Mouse (Mus musculus): ENCODE data around the gene Ttc3. TPM values are rescaled to one million over a fixed set of nuclear protein-coding genes. Genes with fewer than 3 reads are reported as not detected.
"Not testable (repeated sequence)": the region's sequence is repeated elsewhere in the genome, so short reads cannot be mapped to it uniquely, and the experiment has no call there.

The Ttc3 gene
- polyA plus RNA-seq, 1 experiment from 2014 or later, result 593 TPM

- H3K4me3 ChIP-seq (replicated peaks), result no peak overlapping the region
- no peak overlapping the region for H3K4me2 ChIP-seq
- no peak overlapping the region for H3K27ac ChIP-seq
- no peaks in the 10 kb centered on the region for H3K27me3 ChIP-seq
- ATAC-seq (ENCODE audit: low FRiP score), result no peak
- H3K36me3 ChIP-seq (replicated peaks), result peaks cover 90% of the 10 kb centered on the region
- no peaks in the 10 kb centered on the region for H3K9me3 ChIP-seq
- WGBS, result 92% methylated on average over 11 of the region's 11 CpGs
- no peaks in the 10 kb centered on the region for H3K4me1 ChIP-seq
- H3K9ac ChIP-seq, result no peak overlapping the region
Measured at GRCm38 (mm10) chr16:94451545-94452488, 81.4 kb downstream of the Ttc3 start.

GRCm38 (mm10) chr16:94452768-94453167, 82.3 kb downstream of the Ttc3 start:
- ATAC-seq (ENCODE audit: low FRiP score), result no peak
- WGBS, result 91% methylated on average over 4 of the region's 4 CpGs

GRCm38 (mm10) chr16:94454146-94454545, 83.7 kb downstream of the Ttc3 start:
- Histone ChIP-seq H3K27ac (no peak overlapping the region), H3K9ac (no peak overlapping the region), H3K9me3 (no peaks in the 10 kb centered on the region), H3K4me2 (no peak overlapping the region), H3K27me3 (no peaks in the 10 kb centered on the region), H3K4me3 (replicated peaks) (no peak overlapping the region), H3K36me3 (replicated peaks) (peaks cover 94% of the 10 kb centered on the region), H3K4me1 (no peaks in the 10 kb centered on the region)
- no peak for ATAC-seq (ENCODE audit: low FRiP score)
- 64% methylated on average over 4 of the region's 4 CpGs for WGBS

More at GRCm38 (mm10) chr16:94452768-94453167, 82.3 kb downstream of the Ttc3 start:
- no peak overlapping the region for H3K4me3 ChIP-seq (replicated peaks)
- H3K27ac ChIP-seq, result no peak overlapping the region
- H3K27me3 ChIP-seq, result no peaks in the 10 kb centered on the region
- H3K9ac ChIP-seq, result no peak overlapping the region
- peaks cover 91% of the 10 kb centered on the region for H3K36me3 ChIP-seq (replicated peaks)
- H3K9me3 ChIP-seq, result no peaks in the 10 kb centered on the region
- H3K4me2 ChIP-seq, result no peak overlapping the region
- H3K4me1 ChIP-seq, result no peaks in the 10 kb centered on the region

GRCm38 (mm10) chr16:94464067-94464466, 93.6 kb downstream of the Ttc3 start:
- no peak overlapping the region for H3K4me2 ChIP-seq
- H3K27ac ChIP-seq, result no peak overlapping the region
- no peaks in the 10 kb centered on the region for H3K27me3 ChIP-seq
- H3K9me3 ChIP-seq, result no peaks in the 10 kb centered on the region
- peaks cover 96% of the 10 kb centered on the region for H3K36me3 ChIP-seq (replicated peaks)
- H3K9ac ChIP-seq, result no peak overlapping the region
- ATAC-seq (ENCODE audit: low FRiP score), result no peak
- no peak overlapping the region for H3K4me3 ChIP-seq (replicated peaks)
- H3K4me1 ChIP-seq, result no peaks in the 10 kb centered on the region
- 90% methylated on average over 3 of the region's 3 CpGs for WGBS

GRCm38 (mm10) chr16:94465900-94466299, 95.5 kb downstream of the Ttc3 start:
- Histone ChIP-seq H3K9ac (no peak overlapping the region), H3K27me3 (no peaks in the 10 kb centered on the region), H3K27ac (no peak overlapping the region), H3K36me3 (replicated peaks) (peaks cover 95% of the 10 kb centered on the region), H3K4me3 (replicated peaks) (no peak overlapping the region), H3K9me3 (no peaks in the 10 kb centered on the region), H3K4me1 (no peaks in the 10 kb centered on the region), H3K4me2 (no peak overlapping the region)
- WGBS, result 91% methylated on average over 4 of the region's 4 CpGs
- no peak for ATAC-seq (ENCODE audit: low FRiP score)

- H3K9ac ChIP-seq; H3K27ac ChIP-seq; H3K27me3 ChIP-seq; H3K4me3 ChIP-seq (replicated peaks); H3K4me1 ChIP-seq; ATAC-seq (ENCODE audit: low FRiP score); H3K9me3 ChIP-seq; H3K4me2 ChIP-seq: not testable (repeated sequence)
- H3K36me3 ChIP-seq (replicated peaks), result peaks cover 95% of the 10 kb centered on the region
- 95% methylated on average over 7 of the region's 7 CpGs for WGBS
Measured at GRCm38 (mm10) chr16:94466317-94466716, 95.9 kb downstream of the Ttc3 start.

GRCm38 (mm10) chr16:94467337-94468055, 97.1 kb downstream of the Ttc3 start:
- Histone ChIP-seq H3K27ac (no peak overlapping the region), H3K4me2 (no peak overlapping the region), H3K27me3 (no peaks in the 10 kb centered on the region), H3K9ac (no peak overlapping the region), H3K4me1 (0 out of 2 replicates have a peak, but pooled peaks cover 2% of the 10 kb centered on the region), H3K36me3 (replicated peaks) (peaks cover 86% of the 10 kb centered on the region), H3K4me3 (replicated peaks) (no peak overlapping the region), H3K9me3 (no peaks in the 10 kb centered on the region)
- ATAC-seq (ENCODE audit: low FRiP score), result no peak
- WGBS, result 91% methylated on average over 11 of the region's 11 CpGs

GRCm38 (mm10) chr16:94468391-94468790, 98.0 kb downstream of the Ttc3 start:
- Histone ChIP-seq H3K27ac (no peak overlapping the region), H3K4me2 (no peak overlapping the region), H3K27me3 (no peaks in the 10 kb centered on the region), H3K4me3 (replicated peaks) (no peak overlapping the region), H3K36me3 (replicated peaks) (peaks cover 81% of the 10 kb centered on the region), H3K9me3 (no peaks in the 10 kb centered on the region), H3K4me1 (peaks cover 2% of the 10 kb centered on the region; the same call in 1 of the 2 replicates), H3K9ac (no peak overlapping the region)
- 95% methylated on average over 2 of the region's 2 CpGs for WGBS
- no peak for ATAC-seq (ENCODE audit: low FRiP score)

- peak; percentile 68; the same call in 1 of the 2 replicates for ATAC-seq (ENCODE audit: low FRiP score)
- H3K4me3 ChIP-seq (replicated peaks), result no peak overlapping the region
- 51% methylated on average over 8 of the region's 8 CpGs for WGBS
- H3K9ac ChIP-seq, result no peak overlapping the region
- H3K36me3 ChIP-seq (replicated peaks), result peaks cover 46% of the 10 kb centered on the region
- H3K4me2 ChIP-seq, result no peak overlapping the region
- peaks cover 2% of the 10 kb centered on the region; the same call in 1 of the 2 replicates for H3K4me1 ChIP-seq
- H3K27ac ChIP-seq, result peak overlapping the region; percentile 65
- no peaks in the 10 kb centered on the region for H3K9me3 ChIP-seq
- H3K27me3 ChIP-seq, result no peaks in the 10 kb centered on the region
Measured at GRCm38 (mm10) chr16:94472515-94472951, 102.1 kb downstream of the Ttc3 start.

- Histone ChIP-seq H3K9ac (no peak overlapping the region), H3K4me2 (no peak overlapping the region), H3K27me3 (no peaks in the 10 kb centered on the region), H3K9me3 (no peaks in the 10 kb centered on the region), H3K27ac (peak overlapping the region; percentile 65), H3K4me3 (replicated peaks) (no peak overlapping the region), H3K4me1 (peaks cover 2% of the 10 kb centered on the region; the same call in 1 of the 2 replicates), H3K36me3 (replicated peaks) (peaks cover 43% of the 10 kb centered on the region)
- 79% methylated on average over 11 of the region's 11 CpGs for WGBS
- ATAC-seq (ENCODE audit: low FRiP score), result no peak
Measured at GRCm38 (mm10) chr16:94473086-94473822, 102.8 kb downstream of the Ttc3 start.

GRCm38 (mm10) chr16:94484752-94485535, 114.5 kb downstream of the Ttc3 start:
- H3K36me3 ChIP-seq (replicated peaks), result no peaks in the 10 kb centered on the region
- H3K4me3 ChIP-seq (replicated peaks), result no peak overlapping the region
- H3K4me2 ChIP-seq, result no peak overlapping the region
- no peaks in the 10 kb centered on the region for H3K27me3 ChIP-seq
- no peak overlapping the region for H3K9ac ChIP-seq
- no peaks in the 10 kb centered on the region for H3K9me3 ChIP-seq
- H3K27ac ChIP-seq, result no peak overlapping the region
- no peaks in the 10 kb centered on the region for H3K4me1 ChIP-seq
- ATAC-seq (ENCODE audit: low FRiP score), result no peak
- WGBS, result 81% methylated on average over 11 of the region's 11 CpGs

Data from forebrain, embryonic 12.5 days (tissue).